Mouse (Mus musculus) brain, embryonic 14.5 days (tissue): ENCODE data around the gene Gm13283.
A peak's percentile ranks its signal among the peaks of the same experiment; 100 is the strongest.

Source experiments
- CTCF ChIP-seq: fragments of 200-500 bp; IDR thresholded peaks from 2 replicates; pipeline ENCODE4 v1.5.1; 2012; ENCODE audit warnings: inconsistent platforms, mild to moderate bottlenecking, moderate library complexity, borderline replicate concordance; ENCODE audit not compliant: insufficient read depth, insufficient read length; ENCODE audit errors: extremely low read depth
- POLR2A ChIP-seq: fragments of 200-500 bp; IDR thresholded peaks from 2 replicates; pipeline ENCODE4 v1.6.1; 2012; ENCODE audit warnings: mild to moderate bottlenecking, inconsistent platforms, borderline replicate concordance; ENCODE audit not compliant: poor library complexity, insufficient read depth, insufficient read length, severe bottlenecking; ENCODE audit errors: extremely low read depth

DNA sequence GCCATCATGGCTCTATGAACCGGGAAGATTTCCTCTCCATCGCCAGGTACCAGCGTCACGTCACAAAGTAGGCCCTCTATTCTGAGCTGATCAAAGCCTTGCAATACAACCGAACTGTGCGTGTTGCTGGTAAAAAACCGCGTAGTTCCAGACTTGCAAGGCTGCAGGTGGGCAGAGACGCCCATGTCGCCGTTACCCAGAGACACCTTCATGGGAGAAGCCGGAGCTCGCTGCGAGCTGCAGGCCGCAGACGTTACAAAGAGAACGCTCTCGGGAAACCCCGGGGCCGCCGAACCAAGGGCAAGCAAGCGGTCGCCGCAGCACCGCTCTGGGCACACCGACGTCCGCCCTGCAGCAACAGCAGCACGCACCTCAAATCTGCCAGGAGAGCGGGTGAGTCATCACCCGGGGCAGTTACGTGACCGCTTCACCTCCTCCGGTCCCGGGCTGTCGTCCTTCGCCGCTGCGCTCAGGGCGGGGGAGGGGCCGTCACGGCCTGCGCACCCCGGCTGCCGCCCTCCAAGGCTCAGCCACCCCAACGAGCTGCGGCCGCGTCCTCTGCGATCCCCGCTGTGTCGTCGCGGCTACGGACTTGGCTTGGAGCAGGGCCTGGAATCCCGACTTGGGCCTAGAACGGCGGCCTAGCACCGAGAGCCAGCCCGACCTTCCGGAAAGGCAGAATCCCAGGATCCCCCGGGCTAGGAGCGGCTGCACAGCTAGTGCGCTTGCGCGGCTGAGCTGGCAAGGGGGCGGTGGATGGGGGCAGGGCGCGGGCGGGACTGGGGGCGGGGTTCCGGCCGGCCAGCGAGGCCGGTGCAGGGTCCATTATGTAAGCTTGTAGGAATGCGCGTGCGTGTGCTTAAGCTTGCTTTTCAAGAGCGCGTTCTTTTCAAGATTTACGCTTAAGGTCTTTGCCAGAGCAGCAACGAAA is 37.9 kb upstream of the Gm13283 start, which contains the start of the genes Gm26566 and Klhl9:
- TF ChIP-seq POLR2A (peak; percentile 65; the same call in 1 of the 2 replicates), CTCF (no peak)
